Mouse (Mus musculus): ENCODE results near the gene Gm13695. TPM values are rescaled to one million over a fixed set of nuclear protein-coding genes. Genes with fewer than 3 reads are reported as not detected.

Gene Gm13695
- total RNA-seq, 2 experiments from 2014 or later, result 1.2 TPM; not detected in 1

Other genes starting within 250 kb of the Gm13695 start
- gene Itgav, start 242.9 kb upstream of the Gm13695 start, total RNA-seq (2021), result 10 to 100 TPM; 48.5 to 69.0 TPM
- gene Fam171b, start 154.7 kb upstream of the Gm13695 start, total RNA-seq (2021), result 100 to 1,000 TPM; 189 to 197 TPM
- gene Zswim2, start 26.1 kb upstream of the Gm13695 start, total RNA-seq (2021), result not detected
- 1 to 10 TPM; 1.2 to 1.6 TPM for gene Gm13698, start 11.6 kb upstream of the Gm13695 start, total RNA-seq (2021)
- gene Gm13693, start 5.8 kb upstream of the Gm13695 start, total RNA-seq (2021), result 1 to 10 TPM; 1.2 to 1.6 TPM
- gene Gm13696, start 5.8 kb downstream of the Gm13695 start, total RNA-seq (2021), result 1 to 10 TPM; 1.2 to 1.6 TPM
- gene Gm13694, start 11.6 kb downstream of the Gm13695 start, total RNA-seq (2021), result 1 to 10 TPM; 1.2 to 1.6 TPM
- 1 to 10 TPM; 1.2 to 1.6 TPM for gene Gm13697, start 17.4 kb downstream of the Gm13695 start, total RNA-seq (2021)
- 1 to 10 TPM; 1.2 to 1.6 TPM for gene Gm13691, start 23.2 kb downstream of the Gm13695 start, total RNA-seq (2021)